Mouse (Mus musculus): ENCODE results near the gene H2-T22.
A peak's percentile ranks its signal among the peaks of the same experiment; 100 is the strongest.
"Not testable (repeated sequence)": the region's sequence is repeated elsewhere in the genome, so short reads cannot be mapped to it uniquely, and the experiment has no call there.

Gene H2-T22

DNA sequence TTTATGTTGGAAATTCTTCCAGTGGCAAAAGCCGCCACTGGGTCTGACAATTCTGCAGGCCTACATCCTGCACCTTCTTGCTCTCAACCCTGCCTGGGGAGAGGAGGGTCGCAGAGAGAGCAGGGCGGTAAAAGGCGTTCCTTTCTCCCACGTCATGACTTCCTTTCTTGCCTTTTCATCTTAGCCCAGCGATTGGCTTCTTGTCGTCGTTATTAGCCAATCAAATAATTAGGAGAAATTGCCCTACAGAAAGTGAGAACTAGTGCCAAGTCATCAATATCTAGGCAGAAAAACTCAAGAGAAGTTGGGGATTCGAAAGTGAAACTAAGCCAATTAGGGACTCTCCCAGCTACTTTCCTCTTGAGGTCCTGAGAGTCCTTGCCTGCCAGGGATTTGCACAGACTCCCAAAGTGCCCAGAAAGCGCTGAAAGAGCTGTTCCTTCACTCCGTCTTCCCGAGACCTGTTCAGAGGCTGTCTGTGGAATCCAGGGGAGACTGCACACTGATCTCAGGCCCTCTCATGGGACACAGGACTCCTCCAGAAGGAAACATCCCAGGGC is at the start of gene H2-T22, which contains the start of gene Gm6034:
Gene H2-T22, minus strand, starts transcription at position 138 of the 560 bp plus-strand sequence.
Gene Gm6034, plus strand, starts transcription at position 352 of the 560 bp plus-strand sequence.
- DNase-seq (ENCODE audit: low spot score), result peak; percentile 94

GRCm38 (mm10) chr17:36091933-36092332 is 49.4 kb upstream of the H2-T22 start:
- not testable (repeated sequence) for DNase-seq (ENCODE audit: low spot score)

GRCm38 (mm10) chr17:36085976-36086375 is 43.4 kb upstream of the H2-T22 start:
- DNase-seq (ENCODE audit: low spot score), result not testable (repeated sequence)

GRCm38 (mm10) chr17:36083870-36084451 is 41.4 kb upstream of the H2-T22 start:
- DNase-seq (ENCODE audit: low spot score), result no peak

GRCm38 (mm10) chr17:36083266-36083869 is 40.8 kb upstream of the H2-T22 start:
- DNase-seq (ENCODE audit: low spot score), result no peak

DNA sequence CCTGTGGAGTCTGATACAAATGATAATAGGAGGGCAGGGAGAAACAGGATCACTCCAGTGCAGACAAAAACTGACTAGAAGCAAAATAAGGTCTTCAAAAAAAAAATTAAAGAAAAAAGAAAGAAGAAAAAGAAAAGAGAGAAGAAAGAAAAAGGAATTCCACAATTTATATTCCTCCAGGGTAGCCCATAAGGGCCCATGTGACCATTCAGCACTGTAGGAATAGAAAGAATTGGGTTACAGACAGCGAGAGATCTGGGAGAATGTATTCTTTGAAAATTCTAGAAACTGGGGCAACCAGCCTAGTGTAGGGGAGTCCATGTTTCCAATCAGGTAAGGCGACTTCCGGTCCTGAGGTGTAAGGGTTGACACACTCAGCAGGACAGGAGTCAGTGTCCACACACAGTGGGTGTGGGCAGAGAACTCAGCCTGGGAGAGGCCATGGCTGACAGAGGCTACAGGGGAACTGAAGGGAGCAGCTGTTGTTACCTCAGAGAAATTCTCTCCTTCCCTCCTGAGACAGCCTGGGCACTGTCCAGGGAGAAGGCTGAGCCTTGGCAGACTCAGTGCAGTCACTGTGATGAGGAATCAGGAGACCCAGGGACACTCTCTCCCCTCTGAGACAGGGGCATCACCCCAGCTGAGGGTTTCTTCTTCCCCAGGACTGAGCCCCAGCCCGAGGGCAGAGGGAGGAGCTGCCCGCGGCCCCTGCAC is 40.1 kb upstream of the H2-T22 start:
- not testable (repeated sequence) for DNase-seq (ENCODE audit: low spot score)

DNA sequence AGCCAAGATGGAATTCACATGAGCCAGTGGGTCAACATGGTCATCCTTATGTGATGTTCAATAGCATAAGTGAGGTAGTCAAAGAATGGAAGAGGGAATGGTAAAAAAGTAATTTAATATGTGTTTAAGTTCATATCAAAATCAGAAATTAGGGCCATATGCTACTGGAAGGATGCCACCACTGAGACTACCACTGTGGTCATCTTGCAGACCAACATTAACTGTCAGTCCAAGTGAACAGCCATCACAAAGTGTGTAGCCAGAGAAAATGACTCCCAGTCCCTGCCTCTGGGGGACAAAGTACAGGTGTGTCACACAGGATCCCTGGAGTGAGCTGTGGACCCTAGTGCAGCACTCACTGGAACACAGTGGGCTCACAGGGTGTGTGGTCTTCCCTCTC is 39.4 kb upstream of the H2-T22 start:
- DNase-seq (ENCODE audit: low spot score), result not testable (repeated sequence)

DNA sequence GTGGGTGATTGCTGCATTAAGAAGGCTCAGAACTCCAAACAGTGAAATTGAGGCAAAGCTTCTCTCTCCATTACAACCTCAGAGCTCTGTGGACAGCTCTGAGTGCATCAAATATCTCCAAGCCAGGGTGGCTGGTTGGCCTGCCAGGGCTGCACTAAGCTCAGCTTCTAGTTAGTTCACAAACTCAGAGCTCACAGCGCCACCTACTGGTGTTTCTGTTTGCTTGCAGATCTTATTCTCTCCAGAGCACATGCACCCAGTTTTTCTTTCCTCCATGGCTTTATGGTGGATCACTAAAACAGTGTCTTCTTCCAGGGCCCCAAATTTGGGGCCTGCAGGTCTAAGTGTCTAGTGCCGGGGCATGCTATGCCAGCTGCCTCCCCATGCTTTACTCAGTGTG is 18.3 kb upstream of the H2-T22 start:
- peak; percentile 74 for DNase-seq (ENCODE audit: low spot score)

- DNase-seq (ENCODE audit: low spot score), result not testable (repeated sequence)
Measured at GRCm38 (mm10) chr17:36058362-36058761, 15.8 kb upstream of the H2-T22 start, which contains the start of gene Gm11127. Gene Gm11127, minus strand, starts transcription at chr17:36058371.

DNA sequence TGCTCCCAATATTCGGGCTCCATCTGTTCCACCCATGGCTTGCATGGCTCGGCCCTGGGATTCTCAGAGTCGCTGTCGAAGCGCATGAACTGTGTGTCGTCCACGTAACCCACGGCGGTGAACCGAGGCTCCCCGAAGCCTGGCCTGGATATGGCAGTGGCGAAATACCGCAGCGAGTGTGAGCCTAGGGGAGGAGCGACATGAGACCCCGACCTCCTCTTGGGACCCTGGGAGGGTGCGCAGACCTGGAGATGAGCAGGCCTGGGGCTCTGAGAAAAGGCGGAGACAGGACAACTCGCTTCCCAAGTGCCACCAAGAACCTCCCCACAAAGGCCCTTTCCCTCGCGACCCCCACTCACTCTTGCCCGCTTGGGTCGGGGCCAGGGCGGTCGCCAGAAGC is 15.4 kb upstream of the H2-T22 start:
- DNase-seq (ENCODE audit: low spot score), result not testable (repeated sequence)

GRCm38 (mm10) chr17:36043286-36043685 is 739 bp upstream of the H2-T22 start:
- no peak for DNase-seq (ENCODE audit: low spot score)

DNA sequence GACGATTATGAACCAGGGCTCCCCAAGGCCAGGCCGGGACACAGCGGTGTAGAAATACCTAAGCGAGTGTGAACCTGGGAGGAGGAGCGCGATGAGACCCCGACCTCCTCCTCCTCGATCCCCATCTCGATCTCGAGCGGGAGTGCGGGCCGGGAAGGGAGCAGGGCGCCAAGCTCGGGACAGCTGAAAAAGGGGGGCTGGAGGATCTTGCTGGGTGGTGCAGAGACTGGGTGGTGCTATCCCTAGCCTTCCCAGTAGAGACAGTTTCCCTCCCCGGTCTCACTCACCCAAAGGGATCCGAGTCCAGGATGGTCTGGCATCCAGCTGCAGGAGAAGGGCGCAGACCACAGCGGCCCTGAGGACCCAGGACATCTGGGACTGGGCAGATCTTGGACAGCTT is 492 bp downstream of the H2-T22 start:
- not testable (repeated sequence) for DNase-seq (ENCODE audit: low spot score)

DNA sequence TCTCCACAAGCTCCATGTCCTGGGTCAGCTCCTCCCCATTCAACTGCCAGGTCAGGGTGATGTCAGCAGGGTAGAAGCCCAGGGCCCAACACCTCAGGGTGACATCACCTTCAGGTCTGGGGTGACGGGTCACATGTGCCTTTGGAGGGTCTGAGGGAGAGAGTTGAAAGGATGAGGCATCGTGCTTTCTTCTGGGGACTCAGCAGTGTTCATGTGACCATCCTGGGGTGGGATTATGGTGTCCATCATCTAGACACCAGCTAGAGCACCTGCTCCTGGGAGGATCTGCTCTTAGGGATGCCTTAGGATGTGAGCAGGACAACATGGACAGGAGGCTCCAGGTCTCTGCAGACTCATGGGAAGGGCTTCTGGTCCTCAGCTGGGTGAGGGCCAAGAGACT is 1.9 kb downstream of the H2-T22 start:
- not testable (repeated sequence) for DNase-seq (ENCODE audit: low spot score)

DNA sequence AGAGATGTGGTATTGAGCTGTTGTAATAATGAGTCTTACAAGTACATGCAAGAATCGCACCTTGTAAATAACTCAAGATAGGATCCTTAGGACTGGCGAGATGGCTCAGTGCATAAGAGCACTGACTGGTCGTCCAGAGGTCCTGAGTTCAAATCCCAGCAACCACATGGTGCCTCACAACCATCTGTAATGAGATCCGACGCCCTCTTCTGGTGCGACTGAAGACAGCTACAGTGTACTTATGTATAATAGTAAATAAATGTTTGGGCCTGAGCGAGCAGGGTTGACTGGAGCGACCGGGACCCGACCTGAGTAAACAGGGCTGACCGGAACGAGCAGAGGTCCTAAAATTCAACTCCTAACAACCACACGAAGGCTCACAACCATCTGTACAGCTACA is 6.4 kb downstream of the H2-T22 start:
- DNase-seq (ENCODE audit: low spot score), result not testable (repeated sequence)

DNA sequence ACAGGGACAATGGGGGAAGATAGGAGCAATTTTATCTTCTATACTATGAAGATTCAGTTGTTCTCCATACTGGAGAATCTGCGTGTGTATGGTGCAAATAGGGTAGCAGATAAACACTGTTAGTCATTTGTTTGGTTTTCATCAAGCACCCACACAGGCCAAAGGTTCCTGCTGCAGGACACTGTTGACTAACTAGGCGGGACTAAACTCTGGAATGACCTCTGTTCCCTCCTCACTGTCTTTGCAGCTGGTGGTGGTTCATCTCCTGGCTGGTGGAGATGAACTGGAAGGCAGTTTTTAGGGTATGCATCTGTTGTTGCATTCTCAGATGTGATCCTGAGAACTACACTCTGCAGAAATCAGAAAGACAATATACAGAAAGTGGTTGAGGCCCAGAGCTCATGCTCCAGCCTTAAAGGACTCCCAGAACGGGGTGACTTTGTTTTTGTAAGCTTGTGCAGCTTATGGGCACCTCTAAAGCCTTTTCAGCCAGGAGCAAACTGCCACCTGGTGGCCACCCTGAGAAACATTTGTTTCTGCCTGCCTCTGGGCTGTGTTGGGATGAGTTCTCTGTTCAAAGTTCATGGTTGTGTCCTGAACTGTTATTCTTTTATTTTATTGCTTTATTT is 7.4 kb downstream of the H2-T22 start:
- DNase-seq (ENCODE audit: low spot score), result not testable (repeated sequence)

GRCm38 (mm10) chr17:36034524-36034923 is 8.0 kb downstream of the H2-T22 start:
- not testable (repeated sequence) for DNase-seq (ENCODE audit: low spot score)

DNA sequence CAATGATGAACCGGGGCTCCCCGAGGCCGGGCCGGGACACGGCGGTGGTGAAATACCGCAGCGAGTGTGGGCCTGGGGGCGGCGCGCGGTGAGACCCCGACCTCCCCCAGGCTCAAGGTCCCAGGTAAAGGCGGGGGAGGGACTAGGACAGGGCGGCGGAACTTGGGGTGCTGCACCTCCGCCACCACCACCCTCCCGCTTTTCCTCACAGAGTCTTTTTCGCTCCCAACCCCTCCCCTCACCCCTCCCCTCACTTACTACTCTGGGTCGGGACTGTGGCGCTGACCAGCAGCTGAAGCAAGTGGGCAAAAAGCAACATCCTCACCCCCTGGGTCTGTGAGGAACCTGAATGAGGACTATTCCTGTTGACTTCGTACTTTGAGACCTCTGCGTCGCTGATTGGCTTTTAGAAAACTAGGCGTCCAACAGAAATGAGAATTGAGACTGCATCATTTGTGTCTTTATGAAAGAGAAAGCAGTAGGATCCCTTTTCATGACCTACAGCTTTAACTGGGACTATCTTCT is 10.1 kb downstream of the H2-T22 start, which contains the start of gene H2-T23:
Gene H2-T23, minus strand, starts transcription at position 505 of the 525 bp plus-strand sequence.
- peak; percentile 53 for DNase-seq (ENCODE audit: low spot score)

- DNase-seq (ENCODE audit: low spot score), result not testable (repeated sequence)
Measured at GRCm38 (mm10) chr17:36031583-36032331, 10.8 kb downstream of the H2-T22 start.

DNA sequence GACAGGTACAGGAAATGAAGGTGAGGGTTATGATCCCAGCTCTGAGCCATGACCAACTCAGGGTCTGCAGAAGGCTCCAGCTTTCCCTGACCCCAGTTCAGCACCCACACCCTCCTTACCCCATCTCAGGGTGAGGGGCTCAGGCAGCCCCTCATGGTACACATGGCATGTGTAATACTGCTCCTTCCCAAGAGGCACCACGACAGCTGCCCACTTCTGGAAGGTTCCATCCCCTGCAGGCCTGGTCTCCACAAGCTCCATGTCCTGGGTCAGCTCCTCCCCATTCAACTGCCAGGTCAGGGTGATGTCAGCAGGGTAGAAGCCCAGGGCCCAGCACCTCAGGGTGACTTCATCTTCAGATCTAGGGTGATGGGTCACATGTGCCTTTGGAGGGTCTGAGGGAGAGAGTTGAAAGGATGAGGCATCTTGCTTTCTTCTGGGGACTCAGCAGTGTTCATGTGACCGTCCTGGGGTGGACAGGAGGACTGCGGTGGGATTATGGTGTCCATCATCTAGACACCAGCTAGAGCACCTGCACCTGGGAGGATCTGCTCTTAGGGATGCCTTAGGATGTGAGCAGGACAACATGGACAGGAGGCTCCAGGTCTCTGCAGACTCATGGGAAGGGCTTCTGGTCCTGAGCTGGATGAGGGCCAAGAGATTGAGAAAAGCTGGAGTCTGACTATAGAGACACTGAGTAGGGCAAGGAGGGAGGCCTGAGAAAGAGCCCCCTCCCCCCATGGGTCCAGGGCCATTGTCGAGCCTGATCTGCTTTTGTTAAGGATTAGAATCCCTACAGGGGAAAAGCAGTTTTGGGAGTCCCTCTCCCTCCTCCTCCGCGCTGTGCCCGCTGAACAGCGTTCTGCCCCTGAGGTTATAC is 11.6 kb downstream of the H2-T22 start:
- DNase-seq (ENCODE audit: low spot score), result not testable (repeated sequence)
